In the genomic region with DNA sequence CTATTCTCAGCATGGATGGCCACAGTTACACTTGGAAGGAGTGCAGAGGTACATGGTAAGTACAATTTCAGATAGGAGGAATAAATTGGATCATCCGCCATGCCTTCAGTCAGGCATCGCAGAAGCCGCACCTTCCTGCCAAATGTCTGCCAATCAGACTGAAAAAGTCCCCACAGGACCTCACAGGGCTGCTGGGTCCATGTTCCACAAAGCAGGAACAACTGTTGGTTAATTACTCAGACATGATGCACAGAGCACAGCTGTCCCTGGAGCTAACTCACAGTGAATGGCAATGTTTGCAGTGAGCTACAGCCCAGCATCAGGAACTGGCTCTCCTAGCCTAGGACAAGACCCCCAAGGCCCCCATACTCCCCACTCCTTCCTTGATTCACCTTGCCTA, we compare ENCODE assay signal across 21 mouse cellular contexts. TPM values are rescaled to one million over a fixed set of nuclear protein-coding genes. Genes with fewer than 3 reads are reported as not detected.
DNase-seq lines count a peak whose midpoint lies in the region; ATAC-seq and TF ChIP-seq lines count a peak whose summit lies in the region.
"Had no signal": no experiment of that assay in that cellular context is flagged by ENCODE, and none has a peak within 500 bp of the region (broad histone marks: within the 10 kb centered on the region; RNA-seq: fewer than 3 reads in every experiment).

No protein-coding gene starts in this region.

- no peaks in the 10 kb centered on the region for H3K27me3 ChIP-seq in hindbrain, postnatal 0 days (ENCODE audit: insufficient read depth, low read length)
- H3K27me3 ChIP-seq: forebrain, embryonic 13.5 days; heart, embryonic 12.5 days; hindbrain, embryonic 15.5 days had no signal

- peak; percentile 12 to 36 for DNase-seq in cerebellum, postnatal 10 days
- DNase-seq in cerebellum, adult 9-11 months: no peak
- DNase-seq in left cerebral cortex, postnatal 4 days: peak; percentile 36
- DNase-seq in left cerebral cortex, postnatal 14 days (ENCODE audit: low spot score in 2 of 2): no peak
- DNase-seq in 3T3-L1 (ENCODE audit: low read depth, low spot score) (peak; percentile 6), MN1 (ENCODE audit: low spot score) (no peak)
- DNase-seq in hindbrain, postnatal 0 days (ENCODE audit: low spot score): peak; percentile 59
- DNase-seq: adrenal gland, adult 8-10 months; adrenal gland, postnatal 36 days; cerebellum, adult 11-12 months; cerebellum, adult 9-10 months; gastrocnemius, adult 2 months; gastrocnemius, postnatal 25 days had no signal

- TF ChIP-seq CTCF in hindbrain, postnatal 0 days (IDR thresholded peaks at IDR 0.05; ENCODE audit: low read depth): no peak

- intact Hi-C loops in left cerebral cortex, postnatal 4 days (cut with DNase I): no loop called here
- intact Hi-C loops in left cerebral cortex, postnatal 14 days (cut with DNase I): no loop called here

- H3K9me3 ChIP-seq in hindbrain, postnatal 0 days (ENCODE audit: low read length): no peaks in the 10 kb centered on the region
- H3K9me3 ChIP-seq: embryonic facial prominence, embryonic 10.5 days; forebrain, embryonic 13.5 days; heart, embryonic 12.5 days; hindbrain, embryonic 15.5 days had no signal

- H3K36me3 ChIP-seq in hindbrain, postnatal 0 days (ENCODE audit: insufficient read depth, low read length): no peaks in the 10 kb centered on the region
- H3K36me3 ChIP-seq: embryonic facial prominence, embryonic 10.5 days; heart, embryonic 12.5 days; hindbrain, embryonic 15.5 days had no signal

- no peak overlapping the region for H3K27ac ChIP-seq in hindbrain, postnatal 0 days
- H3K27ac ChIP-seq: embryonic facial prominence, embryonic 10.5 days; forebrain, embryonic 13.5 days; gastrocnemius, adult 2 months; hindbrain, embryonic 15.5 days had no signal

- 0 out of 2 replicates have a peak, but pooled peaks cover 7% of the 10 kb centered on the region for H3K4me1 ChIP-seq in hindbrain, postnatal 0 days (ENCODE audit: insufficient read depth, low read length)

- H3K4me3 ChIP-seq in hindbrain, postnatal 0 days (ENCODE audit: low read length): no peak overlapping the region
- H3K4me3 ChIP-seq: embryonic facial prominence, embryonic 10.5 days; forebrain, embryonic 13.5 days; gastrocnemius, adult 2 months; heart, embryonic 12.5 days; hindbrain, embryonic 15.5 days had no signal

- H3K4me2 ChIP-seq in hindbrain, postnatal 0 days (ENCODE audit: low read depth, low read length): no peak overlapping the region
- H3K4me2 ChIP-seq: forebrain, embryonic 13.5 days; heart, embryonic 12.5 days; hindbrain, embryonic 15.5 days had no signal

- no peak overlapping the region for H3K9ac ChIP-seq in hindbrain, postnatal 0 days (replicated peaks; ENCODE audit: low read length)
- H3K9ac ChIP-seq: forebrain, embryonic 13.5 days; heart, embryonic 12.5 days; hindbrain, embryonic 15.5 days had no signal

- 53% methylated on average over 3 of the region's 3 CpGs for WGBS in hindbrain, postnatal 0 days

- ATAC-seq in hindbrain, postnatal 0 days: peak; percentile 52; the same call in 1 of the 2 replicates
- ATAC-seq: forebrain, embryonic 13.5 days had no signal

RNA-seq across cellular contexts. Expression of a gene that starts 32.0 kb away (rescaled TPM):
- total RNA-seq in left cerebral cortex, postnatal 4 days (2021): not detected
- not detected for total RNA-seq in left cerebral cortex, postnatal 14 days (2021)
- 32.0 and 44.4 TPM in 2 replicates for total RNA-seq in hindbrain, postnatal 0 days (2014; rRNA removed)
- polyA plus RNA-seq in hindbrain, postnatal 0 days (2015; fragmentation: Nextera tagmentation; extraction: Ambion mirVana): 14.8 and 16.3 TPM in 2 replicates
- total RNA-seq: adrenal gland, adult 8-10 months; adrenal gland, postnatal 36 days; gastrocnemius, adult 2 months; gastrocnemius, postnatal 25 days; granulocyte monocyte progenitor cell, adult 5-6 weeks; heart, adult 8-10 months; heart, postnatal 25 days had no signal
- polyA plus RNA-seq: heart, embryonic 12.5 days; heart, embryonic 16.5 days had no signal

Comparison
In these comparisons a context has a peak if more than half of its experiments do, and no peak if none do; other contexts are left out.
1. DNase-seq: peak in cerebellum, postnatal 10 days (2 of 2), left cerebral cortex, postnatal 4 days (single experiment), 3T3-L1 (single experiment) and hindbrain, postnatal 0 days (single experiment); none in cerebellum, adult 9-11 months (single experiment), left cerebral cortex, postnatal 14 days (0 of 2) and MN1 (single experiment).
2. RNA of a gene that starts 32.0 kb away (total RNA-seq): 32.0 to 44.4 TPM in hindbrain, postnatal 0 days; not detected in left cerebral cortex, postnatal 4 days and not detected in left cerebral cortex, postnatal 14 days; every median in the first group is over 10 times any median in the second.